ENCODE assay signal across 8 mouse cellular contexts in genomic region chr12:73687077-73688035, GRCm38 (mm10).
DNase-seq lines count a peak whose midpoint lies in the region; ATAC-seq and TF ChIP-seq lines count a peak whose summit lies in the region.

No protein-coding gene starts in this region.

- 46% methylated on average over 20 of the region's 20 CpGs for WGBS in liver, adult 2 months
- WGBS in liver, embryonic 11.5 days = 61% methylated on average over 20 of the region's 20 CpGs
- WGBS in limb, embryonic 14.5 days = 50% methylated on average over 20 of the region's 20 CpGs

- no peaks in the 10 kb centered on the region for H3K27me3 ChIP-seq in liver, adult 2 months (ENCODE audit: control insufficient read depth, insufficient read depth, low read length)
- no peaks in the 10 kb centered on the region for H3K27me3 ChIP-seq in liver, embryonic 11.5 days (replicated peaks; ENCODE audit: control insufficient read depth, insufficient read depth, low read length)
- H3K27me3 ChIP-seq in limb, embryonic 14.5 days (ENCODE audit: control insufficient read depth, insufficient read depth, low read length) = no peaks in the 10 kb centered on the region

- no peak for TF ChIP-seq POLR2A in liver, adult 2 months (IDR thresholded peaks at IDR 0.05; ENCODE audit: extremely low read depth, insufficient read depth, low read length)
- TF ChIP-seq POLR2A in limb, embryonic 14.5 days (IDR thresholded peaks at IDR 0.05; ENCODE audit: borderline replicate concordance, extremely low read depth, insufficient read depth, insufficient read length) = no peak

- H3K9ac ChIP-seq in liver, adult 2 months (ENCODE audit: low read depth, low read length) = no peak overlapping the region
- no peak overlapping the region for H3K9ac ChIP-seq in liver, embryonic 11.5 days (ENCODE audit: low read depth, low read length)
- H3K9ac ChIP-seq in limb, embryonic 14.5 days (ENCODE audit: low read depth, low read length, severe bottlenecking) = no peak overlapping the region

- H3K36me3 ChIP-seq in liver, adult 2 months (ENCODE audit: control insufficient read depth, insufficient read depth, low read length) = no peaks in the 10 kb centered on the region
- no peaks in the 10 kb centered on the region for H3K36me3 ChIP-seq in liver, embryonic 11.5 days (ENCODE audit: control insufficient read depth, insufficient read depth, low read length)
- H3K36me3 ChIP-seq in limb, embryonic 14.5 days (ENCODE audit: control insufficient read depth, insufficient read depth, low read length) = no peaks in the 10 kb centered on the region

- no peaks in the 10 kb centered on the region for H3K79me2 ChIP-seq in liver, adult 2 months (ENCODE audit: control insufficient read depth, insufficient read depth, low read length)

- intact Hi-C loops in heart, postnatal 10 days (cut with DNase I) = loop anchor here (2.0 kb wide), 1 partner anchor 103 kb away; the partner anchor contains the start of gene Prkch

- no peaks in the 10 kb centered on the region for H3K9me3 ChIP-seq in liver, embryonic 11.5 days (ENCODE audit: control insufficient read depth, low read length)
- H3K9me3 ChIP-seq in limb, embryonic 14.5 days (ENCODE audit: control insufficient read depth, low read length) = no peaks in the 10 kb centered on the region

- peak; percentile 58 for DNase-seq in liver, adult 2 months (ENCODE audit: extremely low read depth, low read depth, low spot score)
- no peak for DNase-seq in liver, embryonic 11.5 days (ENCODE audit: low spot score)
- peak; percentile 35 for DNase-seq in embryo, embryonic 9.5 days (ENCODE audit: extremely low spot score)
- DNase-seq in heart, postnatal 10 days = peak; percentile 84 to 88
- DNase-seq in limb, embryonic 14.5 days (ENCODE audit: low spot score) = peak; percentile 58
- no peak for DNase-seq in spleen, postnatal 10 days (ENCODE audit: low spot score in 2 of 2)

- peaks cover 4% of the 10 kb centered on the region; the same call in 1 of the 2 replicates for H3K4me1 ChIP-seq in liver, adult 2 months (ENCODE audit: control insufficient read depth, insufficient read depth, low read length)
- no peaks in the 10 kb centered on the region; the same call in 1 of the 2 replicates for H3K4me1 ChIP-seq in liver, embryonic 11.5 days (replicated peaks; ENCODE audit: control insufficient read depth, insufficient read depth, low read length)
- H3K4me1 ChIP-seq in limb, embryonic 14.5 days (ENCODE audit: control insufficient read depth, insufficient read depth, low read length) = peaks cover 5% of the 10 kb centered on the region; the same call in 1 of the 2 replicates

- H3K4me2 ChIP-seq in liver, embryonic 11.5 days = no peak overlapping the region
- H3K4me2 ChIP-seq in limb, embryonic 14.5 days (replicated peaks; ENCODE audit: low read depth, low read length, severe bottlenecking) = no peak overlapping the region

- peak; percentile 54 for TF ChIP-seq CTCF in liver, adult 2 months (IDR thresholded peaks at IDR 0.05; ENCODE audit: low read depth, low read length)

- H3K27ac ChIP-seq in liver, adult 2 months (replicated peaks; ENCODE audit: insufficient read depth, low read depth, low read length) = peak overlapping the region; percentile 34
- H3K27ac ChIP-seq in liver, embryonic 11.5 days (ENCODE audit: low read depth, low read length) = no peak overlapping the region
- H3K27ac ChIP-seq in limb, embryonic 14.5 days (replicated peaks; ENCODE audit: low read depth, low read length) = no peak overlapping the region

- no peak overlapping the region for H3K4me3 ChIP-seq in liver, adult 2 months (ENCODE audit: insufficient read depth, low read depth, low read length)
- no peak overlapping the region for H3K4me3 ChIP-seq in liver, embryonic 11.5 days (ENCODE audit: low read depth, low read length)
- H3K4me3 ChIP-seq in limb, embryonic 14.5 days (replicated peaks; ENCODE audit: low read length) = no peak overlapping the region

- no peak for ATAC-seq in liver, embryonic 11.5 days (replicated peaks; ENCODE audit: low FRiP score)
- ATAC-seq in limb, embryonic 14.5 days (ENCODE audit: low FRiP score, low read depth) = no peak
- peak; percentile 60 for ATAC-seq in neutrophil, adult 5-6 weeks (ENCODE audit: extremely low read depth, insufficient number of reproducible peaks, low FRiP score, poor library complexity, severe bottlenecking)
- ATAC-seq in erythroid progenitor cell, adult 5-6 weeks (replicated peaks; ENCODE audit: low FRiP score, poor library complexity, severe bottlenecking) = no peak

Comparison
In these comparisons a context has a peak if more than half of its experiments do, and no peak if none do; other contexts are left out.
1. DNase-seq: peak in liver, adult 2 months (single experiment), embryo, embryonic 9.5 days (single experiment), heart, postnatal 10 days (2 of 2) and limb, embryonic 14.5 days (single experiment); none in liver, embryonic 11.5 days (single experiment) and spleen, postnatal 10 days (0 of 2).